Mouse (Mus musculus) thymus, postnatal 14 days (tissue): ENCODE results near the gene Stkld1.

ENCODE experiments used
- DNase-seq: peaks from one replicate; pipeline ENCODE4 v3.0.0; 2021

Gene Stkld1

DNA sequence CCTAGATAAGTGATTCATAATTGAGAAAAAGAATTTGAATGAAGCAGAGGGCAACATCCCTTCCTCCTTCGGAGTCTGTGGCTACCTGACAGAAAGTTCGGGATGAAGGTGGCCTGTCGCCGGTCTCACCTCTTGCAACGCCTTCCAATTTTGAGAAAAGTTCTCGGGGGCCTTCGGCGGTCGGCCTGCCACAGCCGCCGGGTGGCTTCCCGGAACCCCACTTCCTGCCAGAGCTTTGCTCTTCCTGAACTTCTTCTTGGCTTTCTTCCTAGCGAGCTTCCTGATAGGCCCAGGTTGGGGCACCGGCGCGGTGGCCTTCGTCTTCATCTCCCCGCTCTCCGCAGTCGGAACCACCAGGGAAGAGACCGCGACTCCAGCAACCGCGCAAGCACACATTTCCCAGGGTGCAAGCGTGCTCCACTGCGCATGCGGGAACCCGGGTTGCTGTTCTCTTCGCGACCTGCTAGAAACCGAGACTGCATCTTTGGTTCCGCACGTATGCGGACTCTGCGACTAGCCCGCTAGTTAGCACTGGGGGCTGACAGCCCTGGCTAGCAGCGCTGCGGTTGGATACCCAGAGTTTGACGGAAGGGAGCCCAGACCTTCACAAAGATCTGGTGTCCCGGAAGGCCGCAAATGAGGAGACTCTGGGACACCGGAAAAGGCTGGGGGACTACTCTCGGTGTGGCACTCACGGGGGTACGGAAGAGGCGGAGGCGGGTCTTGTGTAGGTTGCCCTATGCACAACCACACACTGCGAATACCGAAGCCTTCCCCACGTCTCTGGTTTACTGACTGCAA, 30.3 kb downstream of the Stkld1 start, which contains the start of gene Rexo4:
Gene Rexo4 (minus strand): TSS at position 464 of the 801 bp plus-strand sequence.
- peak; percentile 92 for DNase-seq

- no peak for DNase-seq
Measured at GRCm38 (mm10) chr2:26964724-26965370, 31.0 kb downstream of the Stkld1 start.

- no peak for DNase-seq
Measured at GRCm38 (mm10) chr2:26967262-26967661, 33.4 kb downstream of the Stkld1 start.

- DNase-seq: no peak
Measured at GRCm38 (mm10) chr2:26973116-26973515, 39.3 kb downstream of the Stkld1 start, which contains the start of gene Adamts13. TSS of gene Adamts13 (plus strand) at chr2:26973416.

DNA sequence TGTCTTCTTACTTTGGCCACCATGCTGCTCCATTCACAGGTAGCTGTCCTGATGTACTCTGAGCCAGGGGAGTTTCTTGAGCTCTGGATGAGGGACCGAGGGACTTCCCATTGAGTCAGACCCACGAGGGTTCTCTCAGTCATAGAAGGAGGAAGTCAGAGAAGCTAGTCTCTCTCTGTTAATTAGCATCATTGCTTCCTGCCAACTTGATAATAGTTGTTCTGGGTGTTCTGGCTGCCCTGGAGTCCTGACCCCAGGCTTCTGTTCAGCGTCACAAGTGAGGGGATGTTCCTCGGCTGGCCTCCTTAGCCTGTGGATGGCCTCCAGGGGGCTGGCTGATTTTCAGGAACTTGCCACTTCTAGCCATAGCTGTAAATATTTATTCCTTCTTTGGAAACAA, 40.1 kb downstream of the Stkld1 start:
- DNase-seq: no peak

- DNase-seq: peak; percentile 61
Measured at GRCm38 (mm10) chr2:26980361-26980760, 46.5 kb downstream of the Stkld1 start.

- DNase-seq: no peak
Measured at GRCm38 (mm10) chr2:26984179-26984578, 50.3 kb downstream of the Stkld1 start.

DNA sequence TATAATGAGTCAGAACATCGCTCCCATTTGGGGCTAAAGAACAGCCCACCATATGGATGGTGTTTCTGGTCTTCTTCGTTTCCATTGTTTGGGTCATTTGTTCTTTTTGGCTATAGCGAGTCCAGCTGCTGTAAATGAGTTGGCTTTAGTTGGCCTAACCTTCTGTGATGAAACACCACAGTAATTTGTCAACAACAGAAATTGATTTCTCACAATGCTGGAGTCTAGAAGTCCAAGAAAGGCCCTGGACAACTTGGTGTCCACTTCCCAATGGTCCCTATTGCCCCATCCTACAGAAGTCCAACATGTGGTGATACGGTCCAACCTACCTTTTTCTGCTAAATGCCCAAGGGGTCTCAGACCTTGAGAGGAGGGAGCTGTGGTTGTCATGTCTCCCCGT, 50.8 kb downstream of the Stkld1 start:
- DNase-seq: no peak

- DNase-seq: no peak
Measured at GRCm38 (mm10) chr2:26993936-26994335, 60.1 kb downstream of the Stkld1 start.

- DNase-seq: no peak
Measured at GRCm38 (mm10) chr2:26997498-26997897, 63.7 kb downstream of the Stkld1 start.

- no peak for DNase-seq
Measured at GRCm38 (mm10) chr2:26997993-26998392, 64.1 kb downstream of the Stkld1 start.
